Comparison of ENCODE assay signal across 21 mouse cellular contexts in genomic region chr17:48798196-48798595, GRCm38 (mm10).
DNase-seq lines count a peak whose midpoint lies in the region; ATAC-seq lines count a peak whose summit lies in the region.
"Had no signal": no experiment of that assay in that cellular context is flagged by ENCODE, and none has a peak within 500 bp of the region (broad histone marks: within the 10 kb centered on the region; RNA-seq: fewer than 3 reads in every experiment).

No protein-coding gene starts in this region.

- H3K9ac ChIP-seq in midbrain, embryonic 11.5 days (ENCODE audit: low read length): no peak overlapping the region
- H3K9ac ChIP-seq in midbrain, embryonic 13.5 days (replicated peaks): no peak overlapping the region
- H3K9ac ChIP-seq: embryonic facial prominence, embryonic 12.5 days; forebrain, embryonic 13.5 days; forebrain, embryonic 15.5 days; forebrain, postnatal 0 days had no signal

- peak; percentile 22 to 61 for DNase-seq in left cerebral cortex, postnatal 14 days (ENCODE audit: low spot score in 2 of 2)
- no peak for DNase-seq in left cerebral cortex, adult 11 months (ENCODE audit: low spot score)
- peak; percentile 31 for DNase-seq in midbrain, embryonic 11.5 days (ENCODE audit: low spot score, missing footprints)
- DNase-seq in brain, adult 2 months (ENCODE audit: low read depth, low spot score): peak; percentile 62
- no peak for DNase-seq in cerebellum, postnatal 36 days
- DNase-seq: adrenal gland, adult 8-10 months; adrenal gland, postnatal 14 days; adrenal gland, postnatal 36 days; cerebellum, adult 11 months; cerebellum, adult 18-20 months; cerebellum, adult 8-10 months; cerebellum, adult 9-11 months; cerebellum, postnatal 14 days; forebrain, postnatal 0 days had no signal

- no peak overlapping the region for H3K27ac ChIP-seq in midbrain, embryonic 11.5 days (ENCODE audit: low read depth, low read length)
- no peak overlapping the region for H3K27ac ChIP-seq in midbrain, embryonic 13.5 days
- H3K27ac ChIP-seq: embryonic facial prominence, embryonic 10.5 days; embryonic facial prominence, embryonic 12.5 days; forebrain, embryonic 13.5 days; forebrain, embryonic 15.5 days had no signal

- no peak for ATAC-seq in midbrain, embryonic 11.5 days (ENCODE audit: low FRiP score)
- no peak for ATAC-seq in midbrain, embryonic 13.5 days
- ATAC-seq: activated CD4-positive, CD25-positive, alpha-beta regulatory T cell, adult 4 months; forebrain, embryonic 13.5 days; forebrain, embryonic 15.5 days; forebrain, postnatal 0 days; Patski had no signal

- H3K36me3 ChIP-seq in midbrain, embryonic 11.5 days (ENCODE audit: control insufficient read depth, insufficient read depth, low read length): no peaks in the 10 kb centered on the region
- H3K36me3 ChIP-seq in midbrain, embryonic 13.5 days: no peaks in the 10 kb centered on the region
- H3K36me3 ChIP-seq: embryonic facial prominence, embryonic 10.5 days; embryonic facial prominence, embryonic 12.5 days; forebrain, embryonic 15.5 days had no signal

- 80% methylated on average over 3 of the region's 3 CpGs for WGBS in midbrain, embryonic 11.5 days
- 82% methylated on average over 3 of the region's 3 CpGs for WGBS in midbrain, embryonic 13.5 days

- H3K27me3 ChIP-seq in midbrain, embryonic 11.5 days (ENCODE audit: control insufficient read depth, insufficient read depth, low read length): no peaks in the 10 kb centered on the region
- no peaks in the 10 kb centered on the region for H3K27me3 ChIP-seq in midbrain, embryonic 13.5 days
- H3K27me3 ChIP-seq: embryonic facial prominence, embryonic 12.5 days; forebrain, embryonic 13.5 days; forebrain, embryonic 15.5 days; Patski had no signal

- intact Hi-C loops in left cerebral cortex, postnatal 14 days (cut with DNase I): no loop called here

- no peak overlapping the region for H3K4me3 ChIP-seq in midbrain, embryonic 11.5 days (ENCODE audit: low read depth, low read length)
- no peak overlapping the region for H3K4me3 ChIP-seq in midbrain, embryonic 13.5 days (replicated peaks)
- H3K4me3 ChIP-seq: embryonic facial prominence, embryonic 10.5 days; embryonic facial prominence, embryonic 12.5 days; forebrain, embryonic 13.5 days; forebrain, embryonic 15.5 days had no signal

- no peaks in the 10 kb centered on the region for H3K4me1 ChIP-seq in midbrain, embryonic 11.5 days (ENCODE audit: control insufficient read depth, insufficient read depth, low read length)
- no peaks in the 10 kb centered on the region for H3K4me1 ChIP-seq in midbrain, embryonic 13.5 days (replicated peaks)
- H3K4me1 ChIP-seq: embryonic facial prominence, embryonic 10.5 days; embryonic facial prominence, embryonic 12.5 days; forebrain, embryonic 13.5 days; forebrain, embryonic 15.5 days had no signal

- H3K9me3 ChIP-seq in midbrain, embryonic 11.5 days (ENCODE audit: control insufficient read depth, low read length): no peaks in the 10 kb centered on the region
- no peaks in the 10 kb centered on the region for H3K9me3 ChIP-seq in midbrain, embryonic 13.5 days
- H3K9me3 ChIP-seq: embryonic facial prominence, embryonic 10.5 days; embryonic facial prominence, embryonic 12.5 days; forebrain, embryonic 13.5 days; forebrain, embryonic 15.5 days had no signal

- H3K4me2 ChIP-seq in midbrain, embryonic 11.5 days: no peak overlapping the region
- no peak overlapping the region for H3K4me2 ChIP-seq in midbrain, embryonic 13.5 days (replicated peaks)
- H3K4me2 ChIP-seq: embryonic facial prominence, embryonic 12.5 days; forebrain, embryonic 13.5 days; forebrain, embryonic 15.5 days had no signal

Comparison
In these comparisons a context has a peak if more than half of its experiments do, and no peak if none do; other contexts are left out.
1. DNase-seq: peak in left cerebral cortex, postnatal 14 days (2 of 2), midbrain, embryonic 11.5 days (single experiment) and brain, adult 2 months (single experiment); none in left cerebral cortex, adult 11 months (single experiment) and cerebellum, postnatal 36 days (0 of 2).